Mouse (Mus musculus): ENCODE measurements around the gene Tma7.

Gene Tma7

DNA sequence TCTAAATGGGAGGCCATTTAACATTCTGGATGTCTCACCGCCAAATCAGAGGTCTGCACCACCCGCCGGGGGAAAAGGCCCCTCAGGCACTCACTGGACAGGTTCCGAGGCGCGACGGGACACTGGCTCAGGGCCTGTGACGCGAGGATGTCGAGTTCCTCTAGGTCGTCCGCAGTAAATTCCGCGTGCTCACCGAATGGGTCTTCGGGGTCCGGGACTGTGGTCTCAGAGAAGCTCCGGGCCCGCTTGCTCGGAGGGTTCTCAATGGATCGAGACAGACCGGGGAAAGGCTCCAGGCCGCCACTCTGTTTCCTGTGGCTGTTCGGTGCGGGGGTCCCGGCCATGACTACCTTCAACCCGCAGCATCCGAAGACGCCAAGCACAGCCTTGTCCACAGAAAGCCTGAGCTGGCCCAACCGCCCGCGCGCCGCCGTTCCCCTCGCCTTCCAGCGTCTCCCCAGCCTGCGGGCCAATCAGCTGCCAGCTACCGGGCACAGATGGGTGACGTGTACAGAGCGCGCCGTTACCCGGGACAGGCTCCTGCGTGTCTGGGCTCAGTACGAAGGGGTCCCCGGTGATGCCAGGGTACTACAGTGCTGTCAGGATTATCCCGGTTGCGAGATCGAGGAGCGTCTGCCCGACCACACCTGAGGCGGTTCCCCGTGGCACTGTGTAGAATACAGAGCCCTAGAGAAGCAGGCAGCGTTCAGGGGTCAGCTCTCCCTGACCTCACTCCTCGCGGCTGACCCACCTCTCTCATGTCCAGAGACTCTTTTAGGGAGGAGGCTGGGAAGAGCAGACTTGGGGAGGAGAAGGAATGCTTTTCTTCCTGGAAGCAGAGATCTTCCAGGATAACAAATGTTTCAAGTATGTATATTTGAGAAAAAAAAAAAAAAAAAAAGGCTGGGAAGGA, 8.5 kb downstream of the Tma7 start, which contains the start of gene Atrip:
Gene Atrip (minus strand): TSS at position 464 of the 913 bp plus-strand sequence.
- in situ Hi-C loops (cut with MboI; ENCODE audit: low sequenced_read_pairs), result no loop called here

DNA sequence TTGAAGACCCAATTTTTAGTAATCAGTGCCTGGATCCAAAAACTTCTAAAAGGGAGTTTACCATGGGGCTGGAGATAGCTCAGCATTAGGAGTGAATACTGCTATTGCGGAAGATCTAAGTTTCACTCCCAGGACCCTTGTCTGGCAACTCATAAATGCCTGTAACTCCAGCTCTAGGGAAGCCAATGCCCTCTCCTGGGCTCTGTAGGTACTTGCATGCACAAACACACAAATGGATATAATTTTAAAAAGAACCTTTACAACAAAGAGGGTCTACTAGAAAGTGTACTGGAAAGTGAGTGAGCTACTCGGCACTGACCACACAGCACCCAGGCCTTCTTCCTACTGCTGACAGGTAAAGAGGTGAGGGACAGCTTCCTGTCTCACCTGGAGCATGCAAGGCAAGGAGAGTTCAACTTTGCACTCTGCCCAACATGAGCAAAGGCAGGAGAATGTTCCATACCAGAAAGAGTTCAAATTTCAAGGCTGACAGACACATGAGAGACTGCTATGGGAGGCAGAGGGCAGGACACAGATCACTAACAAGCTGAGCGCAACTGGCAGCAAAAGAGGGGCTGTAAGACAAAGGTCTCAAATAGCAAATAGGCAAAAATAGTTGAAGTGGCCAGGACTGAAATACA, 14.2 kb downstream of the Tma7 start:
- in situ Hi-C loops (cut with MboI; ENCODE audit: low sequenced_read_pairs), result no loop called here

DNA sequence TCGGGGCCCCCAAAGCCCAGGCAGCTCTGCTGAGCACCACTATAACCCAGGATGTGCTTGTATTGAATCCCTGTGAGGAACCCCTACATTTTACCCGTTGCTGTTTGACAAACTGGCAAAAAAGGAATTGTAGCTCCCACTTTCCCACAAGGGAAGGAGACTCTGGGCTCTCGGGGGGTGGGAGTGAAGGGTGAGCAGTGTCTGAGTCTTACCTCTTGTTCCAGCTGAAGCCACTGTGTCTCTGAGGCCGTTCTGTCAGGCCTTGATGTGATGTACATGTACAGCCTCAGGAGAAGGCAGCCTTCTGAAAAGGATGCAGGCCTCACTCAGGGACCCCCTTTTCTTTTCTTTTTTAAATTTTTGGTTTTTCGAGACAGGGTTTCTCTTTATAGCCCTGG, 21.5 kb downstream of the Tma7 start:
- in situ Hi-C loops (cut with MboI; ENCODE audit: low sequenced_read_pairs), result no loop called here

DNA sequence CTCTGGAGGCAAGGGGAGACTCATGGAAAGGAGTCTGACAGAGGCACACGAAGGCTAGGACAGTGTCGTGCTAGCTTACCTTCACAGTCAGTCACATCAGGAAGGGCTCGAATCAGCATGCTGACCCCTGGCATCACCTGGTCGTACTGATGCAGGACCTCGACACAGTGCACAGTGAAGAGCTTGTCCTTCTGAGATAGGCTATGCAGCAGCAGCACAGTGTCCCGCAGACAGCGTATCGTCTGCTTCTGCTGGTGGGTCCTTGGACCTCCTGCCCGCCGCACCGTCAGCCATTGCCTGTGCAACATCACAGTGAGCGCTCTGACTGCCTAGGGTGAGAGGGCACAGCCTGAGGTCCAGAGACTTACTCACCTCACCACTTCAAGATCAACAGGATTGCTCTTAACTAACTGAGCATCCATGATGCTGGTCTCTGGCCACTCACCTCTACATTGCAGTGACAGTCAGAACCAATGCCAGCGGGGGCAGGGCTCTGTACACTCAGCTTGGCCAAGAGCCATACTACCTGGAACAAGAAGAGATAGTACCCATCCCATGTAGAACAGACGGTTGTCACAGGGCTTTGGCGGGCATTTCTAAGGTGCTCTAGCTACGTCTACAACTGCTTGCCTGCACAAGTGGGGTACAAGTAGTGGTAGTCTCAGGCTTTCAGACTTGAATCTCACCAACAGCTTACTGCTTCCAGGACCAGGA, 22.0 kb downstream of the Tma7 start:
- in situ Hi-C loops (cut with MboI; ENCODE audit: low sequenced_read_pairs), result no loop called here

DNA sequence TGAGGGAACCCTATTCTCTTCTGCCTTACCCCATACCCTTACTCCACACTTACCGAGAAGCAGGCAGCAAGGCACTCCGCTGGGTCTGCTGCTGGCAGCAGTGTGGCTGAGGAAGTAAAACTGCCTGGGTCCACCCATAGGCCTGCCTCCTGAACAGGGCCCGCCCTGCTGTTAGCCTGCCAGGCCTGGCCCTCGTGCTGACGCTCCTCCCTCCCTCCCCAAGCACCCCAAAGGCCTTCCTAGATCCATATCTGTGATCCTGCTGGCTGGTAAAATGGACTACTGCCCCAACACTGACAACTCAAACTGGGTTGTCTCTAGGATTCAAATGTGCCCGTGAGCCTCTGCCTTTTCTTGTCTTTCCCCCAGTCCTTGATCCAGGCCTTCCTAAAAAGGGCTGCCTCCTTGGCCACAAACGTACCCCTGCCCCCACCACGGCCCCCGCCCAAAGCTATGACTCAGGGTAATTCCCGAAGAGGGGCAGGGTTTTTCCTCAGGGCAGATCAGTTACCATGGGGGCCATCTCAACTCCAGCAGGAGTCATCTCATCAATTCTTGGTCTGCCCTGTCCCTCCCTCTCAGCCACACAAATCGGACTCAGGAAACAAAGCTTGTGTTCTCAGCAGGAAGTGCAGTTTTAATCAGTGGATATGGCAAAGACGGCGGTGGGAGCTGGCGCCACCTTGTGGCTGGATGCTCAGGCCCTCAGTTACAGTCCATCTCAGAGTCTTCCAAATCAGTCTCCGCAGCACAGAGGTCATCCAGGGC, 23.1 kb downstream of the Tma7 start, which contains the start of gene Trex1:
Gene Trex1 (minus strand): TSS at position 599 of the 768 bp plus-strand sequence.
- in situ Hi-C loops (cut with MboI; ENCODE audit: low sequenced_read_pairs), result no loop called here

DNA sequence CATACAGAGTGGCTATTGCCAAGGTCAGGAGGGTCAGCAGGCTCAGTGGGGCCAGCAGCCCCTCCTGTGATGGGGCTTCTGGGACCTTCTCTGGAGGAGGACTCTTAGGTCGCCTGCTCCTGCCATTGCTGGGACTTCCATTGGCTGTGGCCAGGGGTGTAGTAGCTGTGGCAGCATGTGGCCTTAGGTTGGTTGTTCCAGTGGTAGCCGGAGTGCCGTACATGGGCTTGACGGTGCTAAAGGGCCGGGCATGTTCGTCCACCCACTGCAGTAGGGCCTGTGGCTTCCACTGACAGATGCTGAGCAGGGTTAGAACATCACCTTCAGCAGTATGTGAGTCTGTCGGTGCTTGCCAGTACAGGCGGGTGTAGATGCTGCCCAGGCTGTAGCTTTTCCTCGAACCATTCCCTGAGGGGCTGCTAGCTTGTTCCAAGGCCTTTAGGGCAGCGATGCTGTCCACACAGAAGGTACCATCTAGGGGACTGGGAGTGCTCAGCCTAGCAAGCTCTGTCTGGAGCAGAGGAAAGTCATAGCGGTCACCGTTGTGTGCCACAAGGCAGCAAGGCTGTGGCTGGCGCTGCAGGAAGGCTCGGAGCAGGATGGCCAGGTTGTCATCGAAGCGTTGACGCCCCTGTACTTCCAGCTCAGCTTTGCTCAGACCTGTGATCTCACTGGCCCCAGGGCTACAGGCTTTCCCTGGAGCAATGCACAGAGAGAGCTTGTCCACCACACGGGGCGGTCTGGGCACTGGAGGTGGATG, 24.2 kb downstream of the Tma7 start:
- in situ Hi-C loops (cut with MboI; ENCODE audit: low sequenced_read_pairs), result no loop called here

DNA sequence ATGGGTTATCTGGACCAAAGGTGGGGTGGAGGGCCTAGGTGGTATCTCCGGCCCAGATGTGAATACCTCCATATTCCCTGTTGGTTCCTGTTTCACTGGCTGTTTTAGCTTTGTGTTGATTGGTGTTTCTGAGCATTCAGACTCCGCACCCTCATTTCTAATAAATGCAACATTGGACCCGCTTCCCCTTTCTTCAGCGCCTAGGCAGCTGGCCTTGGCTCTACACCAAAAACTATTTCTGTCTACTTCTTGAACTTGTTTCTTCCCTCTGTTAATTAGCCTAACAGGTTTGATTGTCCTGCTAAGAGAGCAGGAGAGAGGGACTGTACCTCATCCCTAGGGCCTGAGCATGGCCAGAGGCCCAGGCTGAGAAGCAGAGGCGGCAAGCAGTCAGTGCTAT, 24.8 kb downstream of the Tma7 start:
- in situ Hi-C loops (cut with MboI; ENCODE audit: low sequenced_read_pairs), result no loop called here

DNA sequence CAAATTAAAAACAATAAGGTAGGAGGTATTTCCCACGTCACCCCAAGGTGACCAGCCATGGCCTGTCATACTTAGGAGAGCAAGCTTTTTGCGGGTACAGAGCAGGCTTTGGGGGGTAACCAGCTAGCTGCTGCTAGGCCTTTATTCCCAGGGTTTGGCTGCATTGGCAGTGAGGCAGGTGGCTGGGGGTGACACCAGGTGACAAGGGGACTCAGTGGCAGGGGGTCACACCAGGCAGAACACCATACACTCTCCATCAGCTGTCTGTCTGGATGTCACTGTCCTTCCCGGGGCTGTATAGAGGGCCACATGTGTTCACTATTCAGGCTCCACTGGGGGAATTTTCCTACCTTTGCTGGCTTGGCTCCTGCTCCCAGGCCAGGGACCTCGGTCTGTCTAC, 25.5 kb downstream of the Tma7 start:
- in situ Hi-C loops (cut with MboI; ENCODE audit: low sequenced_read_pairs), result no loop called here

DNA sequence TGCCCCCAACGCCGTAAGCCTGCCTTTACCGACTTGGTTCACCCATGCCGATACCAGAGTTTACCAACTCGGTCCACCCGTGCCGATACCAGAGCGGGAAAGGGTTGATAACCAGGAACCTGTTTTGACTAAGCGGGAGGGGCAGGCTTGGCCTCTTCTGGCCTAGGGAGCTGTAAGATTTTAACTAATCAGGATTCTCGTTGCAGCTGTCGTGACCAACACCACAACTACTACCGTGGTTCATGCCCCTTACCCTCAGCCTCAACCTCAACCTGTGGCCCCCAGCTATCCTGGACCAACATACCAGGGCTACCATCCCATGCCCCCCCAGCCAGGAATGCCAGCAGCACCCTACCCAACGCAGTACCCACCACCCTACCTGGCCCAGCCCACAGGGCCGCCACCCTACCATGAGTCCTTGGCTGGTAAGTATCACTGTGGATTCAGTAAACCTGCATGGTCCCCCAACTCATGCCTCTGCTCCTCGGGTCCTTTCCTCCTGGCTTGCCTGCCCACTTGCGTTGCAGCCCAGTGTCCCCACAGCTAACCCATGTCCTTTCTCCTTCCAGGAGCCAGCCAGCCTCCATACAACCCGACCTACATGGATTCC, 26.2 kb downstream of the Tma7 start:
- in situ Hi-C loops (cut with MboI; ENCODE audit: low sequenced_read_pairs), result no loop called here

DNA sequence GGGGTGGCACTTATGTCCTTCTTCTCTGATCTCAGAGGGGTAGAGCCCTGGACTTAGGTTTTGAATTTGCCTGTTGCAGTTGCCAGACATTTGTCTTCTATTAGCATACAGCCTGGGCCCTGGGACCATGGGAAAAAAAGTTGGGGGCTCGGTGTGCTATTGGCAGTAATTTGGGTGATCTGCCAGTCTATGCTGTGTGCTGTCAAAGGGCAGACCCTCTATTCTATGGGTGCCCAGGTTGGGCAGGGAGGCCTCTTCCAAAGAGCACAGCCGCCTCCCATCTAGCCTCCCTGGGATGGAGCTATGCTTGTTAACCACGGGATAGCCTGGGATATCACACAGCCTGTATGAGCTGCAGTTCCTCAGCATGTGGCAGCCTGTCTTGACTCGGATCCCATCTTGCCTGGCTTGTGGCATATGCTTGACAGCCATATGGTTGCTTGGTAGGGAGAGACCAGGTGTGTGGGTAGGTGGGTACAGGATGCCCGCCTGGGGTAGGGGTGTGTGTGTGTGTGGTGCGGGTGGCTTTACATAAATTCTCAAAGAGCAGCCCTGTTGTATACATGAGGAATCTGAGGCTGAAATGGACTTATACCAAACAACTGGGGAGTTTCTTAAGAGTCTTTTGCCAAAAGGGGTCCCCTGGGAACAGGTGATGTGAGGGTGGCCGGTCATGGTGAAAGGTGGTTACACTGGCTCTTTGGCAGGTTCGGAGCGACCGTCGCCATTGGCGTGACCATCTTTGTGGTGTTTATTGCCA, 26.9 kb downstream of the Tma7 start:
- in situ Hi-C loops (cut with MboI; ENCODE audit: low sequenced_read_pairs), result no loop called here

DNA sequence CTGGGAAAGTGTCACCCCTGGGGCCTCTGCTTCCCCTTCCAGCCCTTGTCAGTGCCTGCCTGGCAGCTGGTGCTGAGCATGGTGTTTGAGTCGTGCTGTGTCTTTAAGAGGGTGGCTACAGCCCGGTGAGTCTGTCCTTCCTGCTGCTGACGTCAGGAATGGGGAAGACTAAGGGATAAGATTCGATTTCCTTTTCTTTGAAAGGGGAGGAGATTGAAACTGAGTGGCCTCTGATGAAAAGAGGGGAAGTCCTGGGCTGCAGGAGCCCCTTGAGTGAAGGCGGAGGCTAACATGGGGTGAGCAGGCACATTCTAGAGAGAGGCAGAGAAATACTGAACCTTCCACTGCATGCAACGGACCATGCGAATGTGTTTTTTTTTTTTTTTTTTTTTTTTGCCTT, 27.7 kb downstream of the Tma7 start:
- in situ Hi-C loops (cut with MboI; ENCODE audit: low sequenced_read_pairs), result no loop called here

DNA sequence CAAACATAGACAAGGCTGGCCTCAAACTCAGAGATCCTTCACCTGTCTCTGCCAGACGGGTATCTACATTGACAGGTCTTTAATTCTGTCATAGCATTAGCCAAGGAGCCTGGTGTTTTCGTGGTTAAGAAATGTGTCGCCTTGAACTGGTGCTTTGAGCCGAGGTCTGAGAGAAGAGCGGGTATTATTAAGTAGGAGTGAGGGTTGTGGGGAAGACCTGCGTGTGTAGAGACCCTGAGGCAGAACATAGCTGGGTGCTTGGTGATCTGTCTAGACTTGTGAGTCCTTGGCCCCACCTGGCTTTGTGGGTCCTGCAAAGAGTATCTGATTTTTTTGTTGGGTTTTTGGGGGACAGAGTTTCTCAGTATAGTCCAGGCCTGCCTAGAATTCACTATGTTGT, 28.5 kb downstream of the Tma7 start:
- in situ Hi-C loops (cut with MboI; ENCODE audit: low sequenced_read_pairs), result no loop called here

DNA sequence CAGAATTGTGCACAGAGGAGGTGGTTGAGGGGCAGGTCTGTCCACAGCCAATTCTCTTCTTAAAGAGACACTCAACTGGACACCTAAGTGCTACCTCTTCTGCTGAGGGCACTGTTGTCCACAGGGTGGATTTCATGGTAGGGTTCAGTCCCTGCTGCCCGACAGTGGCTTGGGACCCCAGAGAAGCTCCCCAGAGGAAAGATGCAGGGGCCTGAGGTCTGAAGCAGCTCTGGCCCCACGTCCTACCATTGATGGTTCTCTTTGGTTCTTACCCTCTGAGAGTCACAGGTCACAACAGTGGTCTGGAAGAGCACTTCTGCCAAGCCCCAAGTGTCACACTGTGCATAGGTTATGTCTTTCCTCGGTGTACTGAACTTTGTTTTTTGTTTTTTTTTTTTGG, 29.0 kb downstream of the Tma7 start:
- in situ Hi-C loops (cut with MboI; ENCODE audit: low sequenced_read_pairs), result no loop called here

DNA sequence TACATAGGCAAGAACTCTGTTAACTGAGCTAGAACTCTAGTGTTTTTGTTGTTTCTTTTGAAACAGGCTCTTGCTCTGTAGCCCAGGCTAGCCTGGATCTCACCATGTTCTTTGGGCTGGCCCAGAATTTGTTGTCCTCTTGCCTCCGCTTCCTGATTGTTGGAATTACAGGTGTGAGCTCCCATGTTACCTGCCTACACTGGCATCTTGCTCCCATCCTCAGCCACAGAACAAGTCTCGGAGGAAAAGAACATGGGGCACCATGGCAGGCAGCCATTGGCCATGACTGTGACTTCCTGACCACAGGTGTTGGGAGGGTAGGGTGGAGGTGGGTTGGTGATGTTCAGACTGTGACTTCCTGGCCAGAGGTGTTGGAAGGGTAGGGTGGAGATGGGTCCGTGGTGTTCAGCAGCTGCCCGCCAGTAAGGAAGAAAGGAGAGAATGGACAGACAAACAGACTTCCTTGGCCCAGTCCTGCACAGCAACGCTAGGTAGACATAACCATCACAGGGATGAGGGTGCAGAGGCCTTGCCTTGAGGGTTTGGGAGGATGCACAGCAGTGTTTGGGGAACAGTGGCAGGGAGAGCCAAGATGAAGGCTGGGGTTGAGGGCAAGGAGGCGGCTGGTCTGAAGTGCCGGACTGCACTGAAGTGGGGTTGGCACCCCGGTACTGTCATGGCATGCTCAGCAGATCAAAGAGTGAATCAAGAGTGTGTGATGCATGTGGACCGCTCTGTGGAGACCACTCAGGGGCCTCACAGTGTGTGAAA, 29.7 kb downstream of the Tma7 start:
- in situ Hi-C loops (cut with MboI; ENCODE audit: low sequenced_read_pairs), result no loop called here

DNA sequence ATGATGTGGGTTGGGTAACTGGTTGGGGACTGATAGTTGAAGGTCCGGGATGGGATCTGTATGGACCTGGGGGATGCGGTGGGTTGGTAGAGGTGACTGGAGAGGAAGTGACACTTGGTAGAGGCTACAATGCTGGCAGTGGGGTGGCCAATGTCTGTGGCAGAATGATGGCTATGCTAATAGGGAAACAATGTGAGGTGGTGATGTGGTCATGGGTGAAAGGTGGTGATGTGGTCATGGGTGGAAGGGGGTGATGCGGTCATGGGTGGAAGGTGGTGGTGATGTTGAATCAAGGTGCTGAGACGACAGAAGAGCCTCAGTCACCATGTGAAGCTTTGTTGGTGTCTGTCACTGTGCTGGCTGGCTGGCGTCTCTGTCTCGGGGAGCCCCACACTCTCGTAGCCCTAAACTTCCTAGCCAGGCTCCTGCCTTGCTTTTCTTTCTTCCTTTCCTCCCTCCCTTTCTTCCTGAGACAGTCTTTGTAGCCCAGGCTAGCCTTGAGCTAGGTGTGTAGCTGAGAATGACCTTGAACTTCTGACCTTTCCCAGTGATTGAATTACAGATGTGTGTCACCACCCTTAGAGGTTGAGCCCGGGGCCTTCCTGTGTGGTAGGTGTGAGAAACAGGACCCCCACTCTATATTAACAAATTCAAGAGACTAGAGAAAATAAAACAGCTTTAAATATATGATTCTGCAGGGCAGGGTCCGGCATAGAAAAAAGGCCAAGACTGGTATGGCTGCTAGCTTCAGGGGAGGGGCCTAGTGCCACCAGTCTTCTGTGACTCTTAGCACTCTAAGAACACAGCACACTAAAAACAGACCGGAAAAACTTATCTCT, 30.5 kb downstream of the Tma7 start:
- in situ Hi-C loops (cut with MboI; ENCODE audit: low sequenced_read_pairs), result no loop called here

DNA sequence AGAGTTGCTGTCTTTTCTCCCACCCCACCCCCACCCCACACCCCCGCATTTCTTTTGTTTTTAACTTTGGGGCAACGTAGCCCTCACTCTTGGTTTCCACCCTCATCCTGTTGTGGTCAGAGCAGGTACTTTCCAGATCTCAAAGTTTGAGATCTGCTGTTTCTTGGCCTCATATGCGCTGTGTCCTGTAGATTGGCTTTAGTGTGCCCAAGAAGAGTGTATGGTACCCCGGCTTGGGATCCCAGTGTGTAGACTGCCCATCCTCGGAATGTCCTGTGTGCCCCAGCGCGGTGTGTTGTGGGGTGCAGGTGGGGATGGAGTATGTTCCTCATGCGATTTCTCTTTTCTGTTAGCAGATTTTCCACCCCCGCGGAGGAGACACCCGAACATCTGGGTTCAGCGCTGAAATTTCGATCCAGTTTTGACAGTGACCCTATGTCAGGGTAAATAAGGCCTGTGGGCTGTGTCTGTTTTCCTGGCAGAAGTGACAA, 31.3 kb downstream of the Tma7 start:
- in situ Hi-C loops (cut with MboI; ENCODE audit: low sequenced_read_pairs), result no loop called here

DNA sequence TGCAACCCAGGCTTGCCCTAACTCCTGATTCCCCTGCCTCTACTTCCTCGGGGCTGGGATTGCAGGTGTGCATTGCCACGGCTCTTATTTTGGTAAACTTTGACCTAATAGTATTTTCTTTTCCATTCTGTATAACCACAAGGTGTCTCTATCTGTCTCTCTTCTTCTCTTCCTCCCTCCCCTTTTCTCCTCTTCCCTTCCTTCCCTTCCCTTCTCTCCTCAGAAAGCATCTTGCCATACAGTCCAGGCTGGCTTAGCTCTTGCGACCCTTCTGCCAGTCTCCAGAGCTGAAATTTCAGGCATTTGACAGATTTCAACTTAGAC, 31.8 kb downstream of the Tma7 start:
- in situ Hi-C loops (cut with MboI; ENCODE audit: low sequenced_read_pairs), result no loop called here
